Mouse (Mus musculus): Measurements from ENCODE around the gene Ccdc136.
A peak's percentile ranks its signal among the peaks of the same experiment; 100 is the strongest.

DNA sequence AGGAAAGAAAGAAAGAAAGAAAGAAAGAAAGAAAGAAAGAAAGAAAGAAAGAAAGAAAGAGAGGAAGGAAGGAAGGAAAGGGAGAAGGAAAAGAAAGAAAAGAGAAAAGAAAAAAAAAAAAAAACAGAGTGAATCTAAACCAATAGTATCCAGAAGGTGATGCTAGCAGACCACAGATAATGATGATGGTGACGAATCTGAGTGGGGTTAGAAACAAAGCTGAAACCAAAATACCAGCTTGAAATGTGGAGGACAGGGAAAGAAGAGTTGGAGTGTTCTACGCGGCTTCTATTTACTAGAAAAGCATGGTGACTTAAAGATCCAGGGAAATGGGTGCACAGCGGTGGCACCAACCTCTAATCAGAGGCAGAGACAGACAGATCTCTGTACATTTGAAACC is 4.3 kb upstream of the Ccdc136 start:
- TF ChIP-seq CTCF (IDR thresholded peaks at IDR 0.05) (peak; percentile 57), EP300 (IDR thresholded peaks at IDR 0.05; ENCODE audit: insufficient read depth, low read depth, low read length) (no peak)
